Mouse (Mus musculus): Measurements from ENCODE around the gene Uts2.
A peak's percentile ranks its signal among the peaks of the same experiment; 100 is the strongest.

Gene Uts2

GRCm38 (mm10) chr4:150996797-150997196, at the start of gene Uts2:
TSS of gene Uts2 (plus strand) at chr4:150997097.
- no peak for DNase-seq

GRCm38 (mm10) chr4:150950972-150951371, 45.9 kb upstream of the Uts2 start:
- DNase-seq = no peak

- DNase-seq = no peak
These were observed 40.4 kb upstream of the Uts2 start for GRCm38 (mm10) chr4:150956369-150957105.

GRCm38 (mm10) chr4:150957106-150957458, 39.8 kb upstream of the Uts2 start:
- DNase-seq = no peak

GRCm38 (mm10) chr4:150958536-150958935, 38.4 kb upstream of the Uts2 start:
- DNase-seq = no peak

- DNase-seq = peak; percentile 27 to 60
These were observed 34.7 kb upstream of the Uts2 start for GRCm38 (mm10) chr4:150962231-150962630.

- no peak for DNase-seq
These were observed 33.2 kb upstream of the Uts2 start for GRCm38 (mm10) chr4:150963711-150964110.

- DNase-seq = peak; percentile 79 to 85
These were observed 32.0 kb upstream of the Uts2 start for GRCm38 (mm10) chr4:150964635-150965554.

GRCm38 (mm10) chr4:150965555-150965951, 31.3 kb upstream of the Uts2 start:
- DNase-seq = no peak

- DNase-seq = peak; percentile 48 to 62
These were observed 30.3 kb upstream of the Uts2 start for GRCm38 (mm10) chr4:150966556-150966955.

GRCm38 (mm10) chr4:150968956-150969355, 27.9 kb upstream of the Uts2 start:
- DNase-seq = no peak

GRCm38 (mm10) chr4:150973264-150973663, 23.6 kb upstream of the Uts2 start:
- DNase-seq = peak in 1 of 2 experiments; percentile 18

- DNase-seq = peak; percentile 42 to 70
These were observed 21.8 kb upstream of the Uts2 start for GRCm38 (mm10) chr4:150975145-150975544.

GRCm38 (mm10) chr4:150978156-150978910, 18.6 kb upstream of the Uts2 start:
- no peak for DNase-seq

GRCm38 (mm10) chr4:150979455-150979854, 17.4 kb upstream of the Uts2 start:
- no peak for DNase-seq

GRCm38 (mm10) chr4:150980153-150980552, 16.7 kb upstream of the Uts2 start:
- DNase-seq = no peak

- DNase-seq = peak in 1 of 2 experiments; percentile 41
These were observed 6.7 kb upstream of the Uts2 start for GRCm38 (mm10) chr4:150990148-150990547.

- no peak for DNase-seq
These were observed 1.7 kb downstream of the Uts2 start for GRCm38 (mm10) chr4:150998626-150999025.

- no peak for DNase-seq
These were observed 4.5 kb downstream of the Uts2 start for GRCm38 (mm10) chr4:151001397-151001796.

- DNase-seq = no peak
These were observed 8.9 kb downstream of the Uts2 start for GRCm38 (mm10) chr4:151005656-151006318.

- DNase-seq = peak in 1 of 2 experiments; percentile 33
These were observed 10.0 kb downstream of the Uts2 start for GRCm38 (mm10) chr4:151006945-151007344.

GRCm38 (mm10) chr4:151010316-151010715, 13.4 kb downstream of the Uts2 start:
- peak; percentile 45 to 68 for DNase-seq
